Mouse (Mus musculus): ENCODE measurements around the gene Itgb7.

The Itgb7 gene

DNA sequence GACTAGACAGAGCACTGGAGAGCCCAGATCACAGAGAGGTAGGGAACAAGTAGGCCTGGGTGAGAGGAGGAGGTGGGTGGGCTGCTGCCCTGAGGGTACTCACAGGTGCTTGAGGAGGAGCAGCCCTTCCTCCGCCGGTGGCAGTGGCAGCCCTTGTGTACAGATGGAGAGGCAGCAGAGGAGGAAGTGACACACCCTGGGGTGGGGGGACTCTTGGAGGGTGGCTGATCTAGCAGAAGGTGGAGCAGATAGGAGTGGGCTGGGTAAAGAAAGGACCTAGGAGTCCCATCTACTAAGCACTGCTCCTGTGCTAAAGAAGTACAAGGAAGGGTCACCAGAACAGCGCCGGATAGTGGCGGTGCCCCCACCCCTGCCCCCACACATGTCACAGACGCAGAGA is at the start of gene Itgb7:
Gene Itgb7, minus strand, starts transcription at position 197 of the 400 bp plus-strand sequence.
- in situ Hi-C loops (cut with MboI, MseI): loop anchor here (25.0 kb wide), 1 partner anchor 969 kb away; the partner anchor contains the start of gene Nr4a1

DNA sequence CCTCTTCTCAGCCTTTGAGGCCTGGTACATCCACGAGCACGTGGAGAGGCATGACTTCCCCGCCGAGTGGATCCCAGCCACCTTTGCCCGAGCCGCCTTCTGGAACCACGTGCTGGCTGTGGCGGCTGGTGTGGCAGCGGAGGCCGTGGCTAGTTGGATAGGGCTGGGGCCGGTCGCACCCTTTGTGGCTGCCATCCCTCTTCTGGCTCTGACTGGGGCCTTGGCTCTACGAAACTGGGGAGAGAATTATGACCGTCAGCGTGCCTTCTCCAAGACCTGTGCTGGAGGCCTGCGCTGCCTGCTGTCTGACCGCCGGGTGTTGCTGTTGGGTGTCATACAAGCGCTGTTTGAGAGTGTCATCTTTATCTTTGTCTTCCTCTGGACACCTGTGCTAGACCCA is 48.9 kb upstream of the Itgb7 start:
- in situ Hi-C loops (cut with MboI, MseI): loop anchor here (5.0 kb wide), 1 partner anchor 43 kb away; no protein-coding TSS in a partner anchor

DNA sequence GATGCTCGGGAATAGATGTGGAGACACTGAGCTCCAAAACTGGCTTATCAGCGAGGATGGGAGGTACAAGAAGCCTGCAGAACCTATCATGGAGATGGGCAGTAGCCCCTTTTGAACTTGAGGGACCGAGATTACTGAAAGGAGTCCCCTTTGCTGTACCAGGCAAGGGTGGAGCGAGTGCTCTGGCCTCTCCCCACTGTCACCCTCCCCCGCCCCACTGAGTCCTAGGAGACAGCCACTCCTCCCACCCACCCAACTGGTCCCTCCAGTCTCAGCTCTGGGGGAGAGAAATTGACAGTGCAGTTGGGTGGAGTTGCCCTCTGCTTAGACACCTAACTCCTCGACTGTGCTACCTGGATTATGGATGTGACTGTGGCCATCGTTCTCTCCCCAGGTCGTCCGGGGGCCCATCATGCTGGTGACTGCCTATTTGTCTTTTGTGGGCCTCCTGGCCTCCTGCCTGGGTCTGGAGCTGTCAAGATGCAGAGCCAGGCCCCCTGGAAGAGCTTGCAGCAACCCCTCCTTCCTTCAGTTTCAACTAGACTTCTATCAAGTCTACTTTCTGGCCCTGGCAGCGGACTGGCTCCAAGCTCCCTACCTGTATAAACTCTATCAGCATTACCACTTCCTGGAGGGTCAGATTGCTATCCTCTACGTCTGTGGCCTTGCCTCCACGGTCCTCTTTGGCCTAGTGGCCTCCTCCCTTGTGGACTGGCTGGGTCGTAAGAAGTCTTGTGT is 48.2 kb upstream of the Itgb7 start:
- in situ Hi-C loops (cut with MboI, MseI): loop anchor here (5.0 kb wide), 1 partner anchor 43 kb away; no protein-coding TSS in a partner anchor

DNA sequence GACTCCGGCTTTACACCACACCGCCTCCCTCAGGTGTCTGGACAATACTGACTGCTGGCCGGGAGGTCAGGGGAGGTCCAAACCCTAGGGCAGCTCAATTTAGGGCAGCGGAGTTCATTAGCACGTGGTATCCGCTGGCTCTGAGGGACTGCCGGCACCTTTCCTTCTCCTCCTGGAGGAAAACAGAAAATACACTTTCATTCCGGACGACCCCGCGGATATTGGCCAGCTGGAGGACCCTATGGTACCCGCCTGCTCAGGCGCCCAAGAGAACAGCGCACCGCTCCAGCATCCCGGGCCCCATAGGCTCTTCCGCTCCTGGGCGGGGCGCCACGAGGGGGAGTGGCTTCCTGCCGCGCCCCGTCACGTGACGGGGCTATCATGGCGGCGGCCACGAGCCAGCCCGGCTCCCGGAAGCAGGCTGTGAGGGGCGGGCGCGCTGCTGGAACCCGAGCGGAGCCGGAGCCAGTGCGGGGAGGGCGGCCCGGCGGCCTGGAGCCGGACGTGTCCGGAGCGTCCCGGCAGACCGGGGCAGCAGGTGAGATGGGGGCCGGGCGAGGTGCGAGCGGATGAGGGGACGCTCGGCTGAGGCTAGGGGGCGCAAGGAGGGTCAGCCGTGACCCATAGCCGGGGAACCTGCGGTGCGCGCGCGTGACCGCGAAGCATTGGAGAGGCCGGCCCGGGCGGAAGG is 47.5 kb upstream of the Itgb7 start, which contains the start of gene Mfsd5:
Gene Mfsd5, plus strand, starts transcription at position 363 of the 691 bp plus-strand sequence.
- in situ Hi-C loops (cut with MboI, MseI): no loop called here

DNA sequence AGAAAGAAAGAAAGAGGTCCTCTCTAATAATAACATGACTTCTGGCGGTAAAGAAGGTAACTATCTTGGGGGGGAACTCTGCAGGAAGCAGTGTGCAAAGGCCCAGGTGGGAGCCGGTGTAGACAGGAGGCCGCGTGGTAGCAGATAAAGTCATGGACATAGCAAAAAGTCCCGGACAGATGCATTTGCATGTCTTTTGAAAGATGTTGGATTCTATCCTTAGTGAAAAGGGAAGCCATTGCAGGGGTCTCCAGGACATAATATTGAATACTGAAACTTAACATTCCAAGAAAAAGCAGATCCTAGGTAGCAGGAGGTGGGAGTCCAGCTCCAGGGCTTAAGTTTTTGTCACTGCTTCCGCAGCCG is 47.0 kb upstream of the Itgb7 start:
- in situ Hi-C loops (cut with MboI, MseI): no loop called here

DNA sequence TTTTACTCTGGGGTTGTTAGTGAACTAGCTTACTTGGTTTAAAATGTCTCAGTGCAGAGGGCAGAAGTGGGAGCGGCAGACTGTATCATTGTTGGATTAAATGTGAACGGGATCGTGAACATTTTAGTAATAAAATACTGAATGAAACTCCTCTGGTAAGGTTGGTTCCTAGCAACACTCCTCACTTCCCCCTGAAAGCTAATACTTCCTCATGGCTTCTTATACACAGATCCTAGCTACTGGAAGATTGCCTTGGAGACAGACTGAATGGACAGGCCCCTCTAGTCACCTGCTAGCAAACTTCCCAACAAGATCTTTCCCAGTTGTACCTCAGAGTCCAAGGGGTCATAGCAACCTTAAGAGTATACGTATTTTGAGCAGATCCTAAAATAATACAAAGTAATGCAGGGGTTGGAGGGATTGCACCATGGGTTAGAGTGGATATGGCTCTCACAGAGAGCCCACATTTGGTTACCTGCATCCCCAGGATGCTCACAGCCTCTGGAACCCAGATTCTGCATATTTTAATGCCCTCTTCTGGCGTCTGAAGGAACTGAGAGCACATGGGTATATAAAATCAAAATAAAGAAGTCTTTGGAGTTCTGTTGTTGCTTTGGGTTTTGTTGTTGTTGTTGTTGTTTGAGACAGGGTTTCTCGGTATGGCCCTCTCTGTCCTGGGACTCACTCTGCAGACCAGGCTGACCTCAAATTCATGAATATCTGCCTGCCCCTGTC is 42.4 kb upstream of the Itgb7 start:
- in situ Hi-C loops (cut with MboI, MseI): no loop called here

DNA sequence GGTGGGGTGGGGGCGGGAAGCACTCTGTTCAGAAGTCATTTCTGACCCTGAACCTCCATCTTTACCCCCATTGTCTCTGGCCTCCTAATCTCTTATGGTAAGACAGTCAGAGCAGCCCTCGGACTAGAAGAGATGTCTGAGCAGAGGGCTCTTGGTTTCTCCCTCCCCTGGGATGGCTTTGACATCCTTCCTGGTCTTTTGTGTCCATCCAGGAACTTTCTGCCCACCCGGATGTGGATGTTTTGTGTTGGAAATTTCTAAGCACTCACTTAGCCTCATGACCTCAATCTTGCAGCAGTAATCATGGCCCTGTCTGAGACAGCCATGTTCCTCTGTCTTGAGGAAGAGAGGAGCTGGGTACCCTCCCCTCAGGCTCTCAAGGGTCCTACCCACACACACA is 39.7 kb upstream of the Itgb7 start:
- in situ Hi-C loops (cut with MboI, MseI): no loop called here

DNA sequence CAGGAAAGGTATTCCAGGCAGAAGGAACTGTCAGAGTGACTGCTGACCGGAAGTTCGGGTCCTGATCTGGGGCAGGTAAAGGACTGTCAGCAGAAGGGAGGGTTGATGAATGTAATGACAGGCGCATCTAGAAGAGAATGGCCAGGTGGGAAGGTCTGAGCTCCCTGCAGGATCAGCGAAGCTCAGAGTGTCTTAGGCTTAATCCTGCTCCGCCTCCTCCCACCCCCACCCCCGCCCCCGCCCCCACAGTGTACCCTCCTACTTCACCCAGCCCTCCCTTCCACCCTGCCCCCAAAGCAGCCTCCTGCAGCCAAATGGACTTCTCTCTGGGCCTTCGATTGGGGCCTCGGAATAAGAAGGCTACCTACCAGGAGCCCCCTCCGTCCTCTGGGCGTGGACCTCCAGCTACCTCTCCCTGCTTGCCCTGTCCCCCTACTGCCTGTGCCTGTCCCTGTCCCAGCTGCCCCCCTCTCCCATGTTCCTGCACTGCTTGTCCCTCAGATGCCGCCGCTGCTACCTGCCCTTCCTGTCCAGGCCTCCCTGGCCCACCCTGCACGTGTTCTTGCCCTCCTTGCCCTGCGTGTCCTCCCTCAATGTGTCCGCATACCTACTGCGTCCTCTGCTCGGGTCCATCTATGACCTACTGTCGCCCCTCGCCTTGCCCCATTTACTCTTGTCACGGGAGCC is 38.7 kb upstream of the Itgb7 start, which contains the start of gene Gm9918:
Gene Gm9918, plus strand, starts transcription at position 290 of the 687 bp plus-strand sequence.
- in situ Hi-C loops (cut with MboI, MseI): no loop called here

DNA sequence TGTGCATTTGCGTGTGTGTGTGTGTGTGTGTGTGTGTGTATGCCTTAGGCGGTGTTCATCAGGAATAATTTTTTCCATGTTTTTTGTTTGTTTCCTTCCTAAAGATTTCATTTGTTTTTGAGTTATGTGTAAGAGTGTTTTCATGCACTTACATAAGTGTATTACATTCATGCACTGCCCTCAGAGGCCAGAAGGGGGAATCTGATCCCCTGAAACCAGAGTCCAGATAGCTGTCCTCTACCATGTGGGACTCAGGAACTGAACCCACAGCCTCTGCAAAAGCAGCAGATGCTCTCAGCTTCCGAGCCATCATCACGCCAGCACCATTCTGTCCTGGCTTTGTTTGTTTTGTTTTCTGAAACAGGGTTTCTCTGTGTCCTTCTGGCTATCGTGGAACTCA is 33.8 kb upstream of the Itgb7 start:
- in situ Hi-C loops (cut with MboI, MseI): no loop called here

DNA sequence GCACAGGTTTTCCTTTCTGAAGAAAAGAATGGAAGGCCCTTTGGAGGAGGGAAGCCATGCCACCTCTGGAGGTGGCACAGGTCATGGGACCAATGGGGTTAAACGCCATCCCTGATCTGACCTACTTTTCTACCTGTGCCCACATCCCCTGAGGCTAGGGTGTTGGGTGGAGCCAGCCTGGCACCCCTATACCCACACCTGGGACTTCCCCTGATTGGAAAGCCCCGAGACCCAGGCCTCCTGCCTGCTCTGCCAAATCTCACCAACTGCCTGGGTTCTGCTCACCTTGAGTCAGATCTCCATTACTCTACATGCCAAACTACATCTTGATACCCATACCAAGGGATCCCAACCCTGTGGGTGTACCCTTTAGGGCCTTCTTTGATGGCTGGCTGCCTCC is 31.3 kb upstream of the Itgb7 start:
- in situ Hi-C loops (cut with MboI, MseI): no loop called here

DNA sequence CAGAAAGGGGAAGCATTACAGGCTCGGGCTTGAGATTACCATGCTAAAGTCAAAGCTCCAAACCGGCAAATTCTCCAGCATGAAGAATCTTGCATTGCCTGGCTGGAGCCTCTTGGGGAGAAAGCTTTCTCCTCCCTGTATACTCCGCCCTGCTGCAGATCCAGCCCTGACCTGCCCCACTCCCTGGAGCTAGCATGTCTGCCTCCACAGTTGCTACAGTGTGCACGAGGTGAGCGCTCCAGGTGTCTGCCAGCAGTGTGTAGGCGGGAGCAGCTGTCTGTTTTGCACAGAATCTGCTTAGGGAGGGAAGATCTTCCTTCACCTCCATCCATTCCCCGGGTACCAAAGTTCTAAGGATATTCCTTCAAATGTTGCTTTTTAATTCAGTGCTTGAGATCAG is 30.8 kb upstream of the Itgb7 start:
- in situ Hi-C loops (cut with MboI, MseI): no loop called here

DNA sequence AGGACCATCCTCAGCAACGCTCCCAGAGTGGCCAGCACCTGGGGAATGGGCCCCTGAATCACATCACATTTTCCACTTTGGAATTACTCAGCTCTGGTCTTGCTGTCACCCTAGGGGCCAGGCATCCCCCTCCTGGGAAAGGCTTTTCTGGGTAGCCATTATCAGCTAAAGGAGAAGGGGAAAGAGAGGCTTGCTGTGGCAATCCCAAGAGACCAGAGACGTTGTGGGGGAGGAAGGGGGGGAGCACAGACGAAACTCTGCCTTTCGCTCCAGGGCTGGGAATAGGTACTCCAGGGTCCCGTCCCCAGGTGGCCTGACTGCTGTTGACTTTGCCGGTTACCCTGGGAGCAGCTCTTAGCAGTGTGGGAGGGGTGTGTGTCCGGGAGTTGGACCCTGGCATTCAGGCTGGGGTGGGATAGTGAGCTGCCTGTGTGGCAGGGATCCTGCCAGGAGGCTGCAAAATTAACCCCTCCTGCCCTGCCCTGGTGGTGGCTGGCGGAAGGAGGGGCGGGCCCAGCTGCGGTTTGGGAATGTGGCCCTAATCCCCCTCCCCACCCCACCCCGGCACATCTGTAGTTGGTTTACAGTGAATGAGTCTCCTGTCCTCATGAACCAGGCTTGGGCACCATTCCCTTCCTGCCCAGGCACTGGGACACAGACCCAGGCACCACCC is 27.0 kb upstream of the Itgb7 start:
- in situ Hi-C loops (cut with MboI, MseI): no loop called here

DNA sequence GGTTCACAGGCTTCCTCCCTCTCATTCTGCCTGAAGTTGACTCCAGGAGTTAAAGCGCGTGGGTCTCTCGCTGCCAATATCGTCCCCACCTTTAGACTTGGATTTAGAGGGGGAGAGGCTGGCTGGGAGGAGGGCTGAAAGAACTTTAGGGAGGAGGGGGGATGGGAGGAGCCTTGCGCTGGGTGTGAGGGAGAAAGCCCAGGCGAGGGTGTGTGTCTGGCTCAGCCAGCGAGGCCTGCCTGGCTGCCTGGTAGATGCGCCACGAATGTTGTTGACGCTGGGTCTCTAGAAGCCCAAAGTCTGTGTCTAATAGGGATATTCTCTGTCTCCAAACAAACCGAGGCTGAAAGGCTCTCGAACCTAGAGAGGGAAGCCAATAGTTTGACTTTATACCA is 26.3 kb upstream of the Itgb7 start:
- in situ Hi-C loops (cut with MboI, MseI): no loop called here

DNA sequence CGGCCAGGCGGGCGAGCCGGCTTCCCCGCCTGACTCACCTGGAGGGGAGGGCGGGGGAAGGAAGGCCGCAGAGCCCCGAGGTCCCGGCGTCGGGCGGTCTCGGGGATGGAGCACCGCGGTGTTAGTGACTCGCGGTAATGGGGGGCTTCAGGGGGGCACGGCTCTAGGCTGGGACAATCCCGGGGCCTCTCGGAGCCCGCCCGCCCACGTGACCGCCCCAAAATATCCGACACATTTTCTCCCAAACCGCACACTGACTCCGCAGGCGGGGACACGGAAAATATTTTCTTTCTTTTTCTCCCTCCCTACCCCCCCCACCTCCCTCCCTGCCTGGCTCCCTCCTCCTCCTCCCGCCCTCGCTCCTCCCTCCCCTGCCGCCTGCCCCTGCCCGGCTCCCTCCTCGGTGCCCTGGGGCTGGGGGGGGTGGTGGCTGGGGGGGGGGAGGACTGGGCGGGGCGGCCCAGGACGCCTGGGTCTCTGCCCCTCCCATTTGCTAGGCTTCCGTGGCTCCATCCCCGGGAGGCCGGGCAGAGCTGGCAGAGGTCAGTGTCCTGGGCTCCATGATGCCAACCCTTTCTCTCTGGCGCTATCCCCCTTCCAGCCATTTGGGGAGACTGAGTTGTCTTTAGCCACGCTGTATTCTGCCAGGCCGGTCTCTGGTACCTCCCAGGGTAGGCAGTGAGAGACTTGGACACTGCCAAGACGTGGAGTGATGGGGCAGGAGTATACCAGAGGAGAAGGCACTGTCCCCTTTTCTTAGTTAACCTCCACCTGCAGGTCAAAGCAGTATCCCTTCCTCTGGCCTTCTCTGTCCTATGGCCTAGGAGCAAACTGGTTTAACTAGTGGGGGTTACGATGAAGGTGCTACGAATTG is 25.7 kb upstream of the Itgb7 start, which contains the start of gene Rarg:
Gene Rarg, minus strand, starts transcription at position 316 of the 874 bp plus-strand sequence.
- in situ Hi-C loops (cut with MboI, MseI): no loop called here

DNA sequence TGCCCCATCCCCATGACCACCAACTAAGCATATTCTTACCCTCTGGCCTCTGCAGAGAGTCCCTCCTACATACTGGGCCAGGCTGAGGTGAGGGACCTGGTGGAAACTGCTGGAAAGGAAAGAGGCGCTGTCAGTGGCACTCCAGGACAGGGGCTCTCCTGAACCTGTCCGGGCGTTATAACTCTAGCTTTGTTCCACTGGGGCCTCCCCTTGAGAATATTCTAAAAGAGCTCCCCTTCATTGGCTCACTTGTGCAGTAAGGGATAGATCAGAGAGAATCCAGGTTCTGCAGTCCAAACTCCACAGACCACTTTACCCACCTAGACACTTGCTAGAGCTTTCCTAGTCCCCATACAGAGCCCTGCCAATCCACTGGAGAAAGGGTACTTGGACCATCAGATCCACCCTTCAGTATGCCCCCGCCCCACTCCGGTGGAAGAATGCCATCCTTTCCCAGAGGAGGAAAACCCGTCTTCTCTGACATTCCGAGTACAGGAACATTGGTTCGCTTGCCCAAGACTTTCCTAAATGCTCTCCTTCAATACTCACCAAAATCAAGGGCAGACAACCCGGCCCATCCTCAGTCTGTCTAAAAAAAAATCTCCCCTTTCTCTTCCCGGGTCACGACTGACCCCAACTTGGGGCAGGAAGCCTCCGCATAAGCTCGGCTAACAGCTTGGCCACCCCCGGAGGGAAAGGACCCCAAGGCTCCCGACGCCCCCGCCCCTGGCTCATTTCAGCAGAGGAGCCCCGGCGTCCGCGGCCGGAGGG is 24.9 kb upstream of the Itgb7 start:
- in situ Hi-C loops (cut with MboI, MseI): no loop called here

DNA sequence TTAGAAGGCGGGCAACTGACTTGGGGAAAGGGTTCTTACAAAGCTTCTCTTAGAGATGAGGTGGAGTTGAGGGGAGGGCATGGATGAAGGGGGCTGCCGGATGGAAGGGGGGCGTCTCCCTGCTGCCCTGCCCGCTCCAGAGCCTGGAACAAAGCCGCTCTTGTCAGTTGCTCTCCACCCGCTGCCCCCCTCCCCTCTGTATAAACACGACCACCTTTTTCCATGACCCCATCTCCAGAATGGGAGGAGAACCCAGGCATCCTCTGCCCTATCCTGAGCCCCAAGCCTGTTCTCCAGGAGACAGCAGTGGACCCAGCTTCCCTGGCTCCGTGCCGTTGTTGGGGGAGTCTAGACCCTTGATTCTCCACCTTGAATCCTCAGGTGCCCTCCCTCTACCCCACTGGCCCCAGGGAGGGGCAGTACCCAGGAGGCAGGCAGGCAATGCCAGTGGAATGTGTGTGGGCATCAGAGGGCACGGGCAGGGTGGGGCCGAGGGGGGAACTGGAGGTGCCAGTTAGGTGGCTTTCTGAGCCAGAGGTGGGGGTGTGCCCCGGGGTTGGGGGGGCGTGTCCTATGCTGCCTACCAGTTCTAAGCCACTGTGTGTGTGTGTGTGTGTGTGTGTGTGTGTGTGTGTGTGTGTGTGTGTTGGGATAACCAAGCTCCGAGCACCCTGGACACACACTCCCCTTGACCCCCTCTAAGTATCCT is 24.0 kb upstream of the Itgb7 start:
- in situ Hi-C loops (cut with MboI, MseI): no loop called here

DNA sequence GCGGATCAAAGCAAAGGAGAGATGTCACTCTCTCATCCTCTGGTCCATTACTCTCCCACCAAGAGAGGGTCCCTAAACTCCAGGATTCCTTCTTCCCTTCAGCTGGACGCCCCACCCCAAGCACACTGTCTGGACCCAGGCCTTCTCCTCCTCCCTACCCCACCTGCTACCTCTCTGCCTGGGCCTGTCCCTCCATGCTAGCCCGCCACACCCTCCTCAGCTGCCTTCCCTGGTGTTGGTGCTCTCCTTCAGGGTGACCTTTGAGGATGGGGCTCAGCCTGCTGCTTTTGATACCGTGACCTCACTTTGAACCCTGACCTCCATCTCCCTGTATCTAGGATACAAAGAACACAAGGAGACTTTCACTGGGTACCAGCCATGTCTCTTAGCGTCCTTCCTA is 18.8 kb upstream of the Itgb7 start:
- in situ Hi-C loops (cut with MboI, MseI): no loop called here

DNA sequence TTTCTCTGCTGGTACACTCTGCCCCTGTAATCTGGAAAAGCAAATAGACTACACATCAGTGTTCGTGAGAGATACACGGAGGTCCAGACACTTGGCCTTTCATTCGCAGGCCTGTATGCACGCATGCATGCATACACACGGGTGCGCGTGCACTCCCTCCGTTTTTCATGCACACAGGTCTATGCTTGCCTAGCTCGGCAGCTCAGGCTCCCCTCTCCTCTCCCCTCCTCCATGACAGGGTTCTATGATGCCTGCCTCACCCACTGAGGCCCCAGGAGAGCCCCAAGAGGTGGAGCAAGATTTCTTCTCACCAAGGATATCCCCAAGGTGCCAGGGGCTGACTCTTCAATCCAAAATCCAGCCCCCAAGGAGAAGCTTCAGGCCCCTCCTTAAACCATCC is 18.2 kb upstream of the Itgb7 start:
- in situ Hi-C loops (cut with MboI, MseI): loop anchor here (25.0 kb wide), 1 partner anchor 988 kb away; the partner anchor contains the start of gene Nr4a1

All from T-helper 1 cell (primary cell).